In the genomic region with DNA sequence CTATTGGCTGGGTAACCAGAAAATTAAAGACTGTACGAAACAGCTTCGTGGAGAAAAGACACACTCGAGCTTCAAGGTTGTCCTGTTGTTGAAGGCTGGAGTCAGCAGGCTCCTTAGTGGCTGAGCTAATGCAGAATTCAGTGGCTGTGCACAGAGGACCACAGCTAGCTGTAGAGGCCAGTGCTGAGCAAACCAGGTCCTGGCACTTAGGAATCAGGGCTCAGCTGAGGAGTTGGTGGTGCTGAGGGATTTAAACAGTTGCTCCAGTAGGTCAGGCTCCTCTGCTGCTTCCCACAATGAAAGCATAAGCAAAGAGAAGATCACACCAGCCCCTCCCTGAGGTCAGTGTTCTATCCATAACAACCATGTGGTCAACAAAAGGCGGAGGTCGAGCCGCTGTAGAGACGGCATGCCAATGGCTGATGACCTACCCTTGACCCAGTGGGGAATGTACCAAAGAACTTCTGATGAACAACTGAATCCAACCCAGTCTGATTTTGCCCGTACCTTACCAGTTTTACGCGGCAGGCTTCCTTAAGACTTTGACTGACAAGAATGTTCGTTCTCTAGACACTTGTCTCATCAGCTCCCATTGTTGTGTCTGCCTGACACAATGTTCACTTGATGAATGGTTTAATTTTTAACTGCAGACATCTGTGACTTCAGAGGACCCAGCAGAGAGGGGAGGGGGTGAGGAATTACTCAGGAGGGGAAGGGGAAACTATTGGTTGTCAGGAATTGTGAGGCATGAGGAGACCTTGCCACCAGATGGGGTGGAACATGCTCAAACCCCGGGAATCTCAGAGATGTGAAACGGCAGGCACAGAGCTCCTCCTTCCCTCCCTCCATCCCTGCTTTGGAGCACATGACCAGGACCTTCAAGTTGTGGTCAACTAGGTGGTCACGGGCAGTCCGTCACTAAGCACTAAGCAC, we compare ENCODE assay signal across 8 mouse cellular contexts. TPM values are rescaled to one million over a fixed set of nuclear protein-coding genes. Genes with fewer than 3 reads are reported as not detected.
DNase-seq lines count a peak whose midpoint lies in the region; ATAC-seq lines count a peak whose summit lies in the region.

No protein-coding gene starts in this region.

- H3K9me3 ChIP-seq in heart, embryonic 15.5 days (replicated peaks): no peaks in the 10 kb centered on the region
- no peaks in the 10 kb centered on the region for H3K9me3 ChIP-seq in forebrain, embryonic 16.5 days (ENCODE audit: control insufficient read depth, low read length)
- H3K9me3 ChIP-seq in neural tube, embryonic 15.5 days (replicated peaks): no peaks in the 10 kb centered on the region

- 46% methylated on average over 15 of the region's 15 CpGs for WGBS in heart, embryonic 15.5 days
- 60% methylated on average over 15 of the region's 15 CpGs for WGBS in forebrain, embryonic 16.5 days
- WGBS in neural tube, embryonic 15.5 days: 29% methylated on average over 15 of the region's 15 CpGs

- no peaks in the 10 kb centered on the region for H3K36me3 ChIP-seq in heart, embryonic 15.5 days
- H3K36me3 ChIP-seq in forebrain, embryonic 16.5 days (ENCODE audit: control insufficient read depth, insufficient read depth): no peaks in the 10 kb centered on the region
- no peaks in the 10 kb centered on the region for H3K36me3 ChIP-seq in neural tube, embryonic 15.5 days

- H3K9ac ChIP-seq in heart, embryonic 15.5 days: no peak overlapping the region
- H3K9ac ChIP-seq in forebrain, embryonic 16.5 days (replicated peaks; ENCODE audit: low read depth, low read length): peak overlapping the region; percentile 25; the same call in 1 of the 2 replicates
- no peak overlapping the region for H3K9ac ChIP-seq in neural tube, embryonic 15.5 days (replicated peaks)

- DNase-seq in heart, postnatal 14 days: no peak
- DNase-seq in kidney, postnatal 4 days: peak; percentile 25 to 46
- DNase-seq in frontal cortex, postnatal 14 days (ENCODE audit: low spot score in 2 of 2): no peak
- no peak for DNase-seq in cerebellum, adult 8-10 months
- DNase-seq in urinary bladder, adult 2 months (ENCODE audit: low spot score): no peak

- H3K27ac ChIP-seq in heart, embryonic 15.5 days: peak overlapping the region; percentile 55
- H3K27ac ChIP-seq in forebrain, embryonic 16.5 days (ENCODE audit: low read length): peak overlapping the region; percentile 89
- H3K27ac ChIP-seq in neural tube, embryonic 15.5 days (replicated peaks): peak overlapping the region; percentile 62; the same call in 1 of the 2 replicates

- no peaks in the 10 kb centered on the region for H3K27me3 ChIP-seq in heart, embryonic 15.5 days
- H3K27me3 ChIP-seq in forebrain, embryonic 16.5 days (replicated peaks; ENCODE audit: control insufficient read depth, insufficient read depth, low read length): 0 out of 2 replicates have a peak, but pooled peaks cover 2% of the 10 kb centered on the region
- no peaks in the 10 kb centered on the region for H3K27me3 ChIP-seq in neural tube, embryonic 15.5 days (replicated peaks)

- H3K4me2 ChIP-seq in heart, embryonic 15.5 days: no peak overlapping the region
- no peak overlapping the region for H3K4me2 ChIP-seq in forebrain, embryonic 16.5 days (ENCODE audit: low read length)
- no peak overlapping the region for H3K4me2 ChIP-seq in neural tube, embryonic 15.5 days

- H3K4me1 ChIP-seq in heart, embryonic 15.5 days (replicated peaks): peaks cover 46% of the 10 kb centered on the region
- peaks cover 35% of the 10 kb centered on the region for H3K4me1 ChIP-seq in forebrain, embryonic 16.5 days (replicated peaks; ENCODE audit: control insufficient read depth, insufficient read depth, low read length)
- H3K4me1 ChIP-seq in neural tube, embryonic 15.5 days: peaks cover 41% of the 10 kb centered on the region

- ATAC-seq in heart, embryonic 15.5 days (replicated peaks; ENCODE audit: insufficient number of reproducible peaks, insufficient read depth, low FRiP score, low read depth): no peak
- ATAC-seq in forebrain, embryonic 16.5 days: peak; percentile 70
- no peak for ATAC-seq in neural tube, embryonic 15.5 days (ENCODE audit: low FRiP score)

- intact Hi-C loops in heart, postnatal 14 days (cut with DNase I): no loop called here

- H3K4me3 ChIP-seq in heart, embryonic 15.5 days: no peak overlapping the region
- no peak overlapping the region for H3K4me3 ChIP-seq in forebrain, embryonic 16.5 days (replicated peaks; ENCODE audit: low read length)
- H3K4me3 ChIP-seq in neural tube, embryonic 15.5 days (replicated peaks): no peak overlapping the region

RNA-seq across cellular contexts. Expression of gene Alox5ap, which starts 57.6 kb away (rescaled TPM):
- 6.7 and 14.6 TPM in 2 replicates for polyA plus RNA-seq in heart, embryonic 15.5 days (2015; fragmentation: Nextera tagmentation; extraction: Ambion mirVana)
- total RNA-seq in heart, postnatal 14 days (2021): 10 to 100 TPM; 13.2 to 16.8 TPM
- 8.7 and 11.6 TPM in 2 replicates for polyA plus RNA-seq in forebrain, embryonic 16.5 days (2015; fragmentation: Nextera tagmentation; extraction: Ambion mirVana)
- polyA plus RNA-seq in neural tube, embryonic 15.5 days (2015; fragmentation: Nextera tagmentation; extraction: Ambion mirVana): 12.0 and 17.4 TPM in 2 replicates
- 35.2 and 36.0 TPM in 2 replicates for polyA plus RNA-seq in urinary bladder, adult 2 months (2012; rRNA removed)

Comparison
In these comparisons a context has a peak if more than half of its experiments do, and no peak if none do; other contexts are left out.
1. DNase-seq: peak in kidney, postnatal 4 days (2 of 2); none in heart, postnatal 14 days (0 of 2), frontal cortex, postnatal 14 days (0 of 2), cerebellum, adult 8-10 months (single experiment) and urinary bladder, adult 2 months (single experiment).
2. Peak in every context shown above with its lines, with median percentiles within 50 percentile points of each other: H3K27ac ChIP-seq.